Mouse (Mus musculus) heart, embryonic 14.5 days (tissue): Measurements from ENCODE around the gene Atg4d. TPM values are rescaled to one million over a fixed set of nuclear protein-coding genes. Genes with fewer than 3 reads are reported as not detected.

Source experiments
- ATAC-seq: fragments of 200-750 bp; cut with Nextera tagmentation; 2 replicates; pipeline ENCODE4 v1.8.0; 2017; ENCODE audit warnings: low read depth, moderate TSS enrichment; ENCODE audit not compliant: insufficient number of reproducible peaks, insufficient read depth, low FRiP score
- H3K27ac ChIP-seq, 2 experiments: fragments of 200-500 bp in 1 of 2; fragments of 300-500 bp in 1 of 2; sonication (generic) in 1 of 2; replicated peaks in 1 of 2; 2 replicates each; pipeline ENCODE4 v1.5.1; 2012 to 2014; ENCODE audit warnings: low read depth in 2 of 2, low read length in 2 of 2, control low read depth in 1 of 2, mild to moderate bottlenecking in 1 of 2, mixed read lengths in 1 of 2; ENCODE audit not compliant: control insufficient read depth in 1 of 2, insufficient read depth in 1 of 2
- H3K27me3 ChIP-seq: fragments of 300-500 bp; sonication (generic); 2 replicates; pipeline ENCODE4 v1.6.1; 2014; ENCODE audit warnings: mild to moderate bottlenecking, low read length, control low read depth; ENCODE audit not compliant: control insufficient read depth, insufficient read depth
- H3K36me3 ChIP-seq: fragments of 300-500 bp; sonication (generic); 2 replicates; pipeline ENCODE4 v1.6.1; 2014; ENCODE audit warnings: mild to moderate bottlenecking, control low read depth, low read length, mixed read lengths; ENCODE audit not compliant: control insufficient read depth, insufficient read depth
- H3K4me1 ChIP-seq, 2 experiments: fragments of 200-500 bp in 1 of 2; fragments of 300-500 bp in 1 of 2; sonication (generic) in 1 of 2; 2 replicates each; pipeline ENCODE4 v1.6.1; 2012 to 2014; ENCODE audit warnings: low read length in 2 of 2, control low read depth in 1 of 2, mixed read lengths in 1 of 2; ENCODE audit not compliant: control insufficient read depth in 2 of 2, insufficient read depth in 2 of 2
- H3K4me2 ChIP-seq: fragments of 300-500 bp; sonication (generic); 2 replicates; pipeline ENCODE4 v1.6.1; 2014; ENCODE audit warnings: mild to moderate bottlenecking, low read length
- H3K4me3 ChIP-seq, 2 experiments: fragments of 200-500 bp in 1 of 2; fragments of 300-500 bp in 1 of 2; sonication (generic) in 1 of 2; 2 replicates each; pipeline ENCODE4 v1.5.1; 2012 to 2014; ENCODE audit warnings: low read length in 2 of 2, mild to moderate bottlenecking in 2 of 2, control low read depth in 1 of 2, low read depth in 1 of 2, moderate library complexity in 1 of 2; ENCODE audit not compliant: control insufficient read depth in 1 of 2, insufficient read depth in 1 of 2
- H3K9ac ChIP-seq: fragments of 300-500 bp; sonication (generic); 2 replicates; pipeline ENCODE4 v1.6.1; 2014; ENCODE audit warnings: mild to moderate bottlenecking, low read length
- H3K9me3 ChIP-seq: fragments of 300-500 bp; sonication (generic); 2 replicates; pipeline ENCODE4 v1.6.1; 2016; ENCODE audit warnings: low read length, control low read depth; ENCODE audit not compliant: control insufficient read depth
- WGBS: fragments of 180-500 bp; shearing (Covaris S2); extraction: QIAGEN DNeasy Blood & Tissue Kit; methylation state at CpG from one replicate; pipeline ENCODE4 v1.1.7; 2014; 5-methylcytosine and 5-hydroxymethylcytosine counted together
- polyA plus RNA-seq: library from polyadenylated mRNA; unstranded; fragments of >200 nt; fragmentation: Nextera tagmentation; extraction: Ambion mirVana; gene quantifications from 2 replicates; pipeline ENCODE4 v1.2.1, GENCODE M21; 2014

Atg4d gene
- polyA plus RNA-seq, 1 experiment from 2014 or later: 51.4 TPM

GRCm38 (mm10) chr9:21224576-21225414 is 40.3 kb upstream of the Atg4d start:
- WGBS: 19% methylated on average over 26 of the region's 26 CpGs
- ATAC-seq: no peak
- H3K27me3 ChIP-seq: no peaks in the 10 kb centered on the region
- H3K4me3 ChIP-seq: peak overlapping the region; percentile 32 to 36
- H3K4me1 ChIP-seq: peaks cover 12 to 29% of the 10 kb centered on the region in 2 experiments
- H3K36me3 ChIP-seq: peaks cover 11% of the 10 kb centered on the region
- peak overlapping the region; percentile 59 for H3K9ac ChIP-seq
- H3K9me3 ChIP-seq: 0 out of 2 replicates have a peak, but pooled peaks cover 2% of the 10 kb centered on the region
- H3K27ac ChIP-seq: peak overlapping the region; percentile 51 to 70; a peak in 3 of 4 replicates
- peak overlapping the region; percentile 56 for H3K4me2 ChIP-seq

- 10% methylated on average over 7 of the region's 7 CpGs for WGBS
- Histone ChIP-seq H3K4me3 (peak overlapping the region; percentile 32 to 36), H3K36me3 (peaks cover 17% of the 10 kb centered on the region), H3K9ac (peak overlapping the region; percentile 59), H3K9me3 (0 out of 2 replicates have a peak, but pooled peaks cover 2% of the 10 kb centered on the region), H3K4me2 (peak overlapping the region; percentile 56), H3K4me1 (peaks cover 12 to 29% of the 10 kb centered on the region in 2 experiments), H3K27me3 (no peaks in the 10 kb centered on the region), H3K27ac (peak overlapping the region; percentile 51 to 70; a peak in 3 of 4 replicates)
- ATAC-seq: no peak
These were observed 39.7 kb upstream of the Atg4d start for GRCm38 (mm10) chr9:21225415-21225758.

GRCm38 (mm10) chr9:21227342-21227741 is 37.8 kb upstream of the Atg4d start:
- Histone ChIP-seq H3K4me3 (peak overlapping the region; percentile 30 to 34), H3K9me3 (0 out of 2 replicates have a peak, but pooled peaks cover 2% of the 10 kb centered on the region), H3K27ac (no peak overlapping the region; a peak in 2 of 4 replicates), H3K27me3 (no peaks in the 10 kb centered on the region), H3K4me1 (peaks cover 9 to 17% of the 10 kb centered on the region in 2 experiments; a peak in 3 of 4 replicates), H3K36me3 (peaks cover 36% of the 10 kb centered on the region), H3K4me2 (peak overlapping the region; percentile 66), H3K9ac (peak overlapping the region; percentile 76)
- 11% methylated on average over 16 of the region's 16 CpGs for WGBS
- ATAC-seq: no peak

- Histone ChIP-seq H3K27me3 (no peaks in the 10 kb centered on the region), H3K4me3 (no peak overlapping the region), H3K4me2 (no peak overlapping the region), H3K4me1 (peaks cover 7 to 12% of the 10 kb centered on the region in 2 experiments; a peak in 3 of 4 replicates), H3K36me3 (peaks cover 75% of the 10 kb centered on the region), H3K27ac (no peak overlapping the region), H3K9ac (no peak overlapping the region), H3K9me3 (no peaks in the 10 kb centered on the region)
- ATAC-seq: no peak
- WGBS: 49% methylated on average over 23 of the region's 23 CpGs
These were observed 33.5 kb upstream of the Atg4d start for GRCm38 (mm10) chr9:21231551-21231950.

- no peak overlapping the region for H3K4me2 ChIP-seq
- peaks cover 82% of the 10 kb centered on the region for H3K36me3 ChIP-seq
- H3K4me1 ChIP-seq: peaks cover 9 to 18% of the 10 kb centered on the region in 2 experiments
- no peak overlapping the region for H3K27ac ChIP-seq
- no peak overlapping the region for H3K4me3 ChIP-seq
- H3K9me3 ChIP-seq: no peaks in the 10 kb centered on the region
- WGBS: 87% methylated on average over 5 of the region's 5 CpGs
- no peak for ATAC-seq
- H3K27me3 ChIP-seq: no peaks in the 10 kb centered on the region
- no peak overlapping the region for H3K9ac ChIP-seq
These were observed 32.2 kb upstream of the Atg4d start for GRCm38 (mm10) chr9:21232867-21233266.

GRCm38 (mm10) chr9:21233366-21233765 is 31.7 kb upstream of the Atg4d start:
- no peak overlapping the region for H3K27ac ChIP-seq
- WGBS: 90% methylated on average over 29 of the region's 29 CpGs
- H3K9ac ChIP-seq: no peak overlapping the region
- no peaks in the 10 kb centered on the region for H3K27me3 ChIP-seq
- peaks cover 82% of the 10 kb centered on the region for H3K36me3 ChIP-seq
- peaks cover 8 to 16% of the 10 kb centered on the region in 2 experiments for H3K4me1 ChIP-seq
- H3K4me2 ChIP-seq: no peak overlapping the region
- no peak overlapping the region for H3K4me3 ChIP-seq
- ATAC-seq: no peak
- no peaks in the 10 kb centered on the region for H3K9me3 ChIP-seq

GRCm38 (mm10) chr9:21233805-21234204 is 31.3 kb upstream of the Atg4d start:
- H3K36me3 ChIP-seq: peaks cover 81% of the 10 kb centered on the region
- 83% methylated on average over 28 of the region's 28 CpGs for WGBS

More at GRCm38 (mm10) chr9:21233805-21234204, 31.3 kb upstream of the Atg4d start:
- Histone ChIP-seq H3K4me1 (peaks cover 8 to 16% of the 10 kb centered on the region in 2 experiments), H3K9ac (no peak overlapping the region), H3K27me3 (no peaks in the 10 kb centered on the region), H3K4me2 (no peak overlapping the region), H3K9me3 (no peaks in the 10 kb centered on the region), H3K27ac (no peak overlapping the region), H3K4me3 (no peak overlapping the region)
- ATAC-seq: no peak
